Mouse (Mus musculus): ENCODE measurements at regions not wholly inside any gene's neighbourhood (a gene's known extent, or its start where the extent isn't known, plus 50 kb on each side); places are given as distances from the start of the nearest gene placed in this dataset.
"Not testable (repeated sequence)": the region's sequence is repeated elsewhere in the genome, so short reads cannot be mapped to it uniquely, and the experiment has no call there.

- peak; percentile 60 for DNase-seq
Observed at GRCm38 (mm10) chr13:111905213-111905701, 96.5 kb upstream of the Map3k1 start.

GRCm38 (mm10) chr13:111911071-111911470 is 102.3 kb upstream of the Map3k1 start:
- no peak for DNase-seq

GRCm38 (mm10) chr13:111911661-111912312 is 103.0 kb upstream of the Map3k1 start:
- no peak for DNase-seq

GRCm38 (mm10) chr13:111914348-111914913 is 105.6 kb upstream of the Map3k1 start:
- DNase-seq, result no peak

GRCm38 (mm10) chr13:111919417-111919816 is 110.6 kb upstream of the Map3k1 start:
- not testable (repeated sequence) for DNase-seq

GRCm38 (mm10) chr13:111920534-111920933 is 111.7 kb upstream of the Map3k1 start:
- no peak for DNase-seq

- no peak for DNase-seq
Observed at GRCm38 (mm10) chr13:111921142-111922035, 112.6 kb upstream of the Map3k1 start.

- DNase-seq, result no peak
Observed at GRCm38 (mm10) chr13:111925349-111925748, 116.6 kb upstream of the Map3k1 start.

GRCm38 (mm10) chr13:111926801-111927200 is 118.0 kb upstream of the Map3k1 start:
- DNase-seq, result no peak

- no peak for DNase-seq
Observed at GRCm38 (mm10) chr13:111927489-111927888, 118.7 kb upstream of the Map3k1 start.

GRCm38 (mm10) chr13:111928636-111929544 is 120.1 kb upstream of the Map3k1 start:
- no peak for DNase-seq

- DNase-seq, result no peak
Observed at GRCm38 (mm10) chr13:111929908-111930307, 121.1 kb upstream of the Map3k1 start.

- no peak for DNase-seq
Observed at GRCm38 (mm10) chr13:111932464-111932863, 123.7 kb upstream of the Map3k1 start.

GRCm38 (mm10) chr13:111933526-111934240 is 124.9 kb upstream of the Map3k1 start:
- DNase-seq, result no peak

GRCm38 (mm10) chr13:111935721-111936080 is 126.9 kb upstream of the Map3k1 start:
- no peak for DNase-seq

- DNase-seq, result no peak
Observed at GRCm38 (mm10) chr13:111936081-111936857, 127.5 kb upstream of the Map3k1 start.

GRCm38 (mm10) chr13:111936983-111937382 is 128.2 kb upstream of the Map3k1 start:
- no peak for DNase-seq

GRCm38 (mm10) chr13:111938896-111939422 is 130.2 kb upstream of the Map3k1 start:
- no peak for DNase-seq

GRCm38 (mm10) chr13:111939534-111940115 is 130.8 kb upstream of the Map3k1 start:
- DNase-seq, result no peak

- DNase-seq, result no peak
Observed at GRCm38 (mm10) chr13:111940275-111940674, 131.5 kb upstream of the Map3k1 start.

All from embryo, embryonic 11 days (tissue).